Mouse (Mus musculus) gastrocnemius, postnatal 36 days (tissue): ENCODE results near the gene Appl2. TPM values are rescaled to one million over a fixed set of nuclear protein-coding genes. Genes with fewer than 3 reads are reported as not detected.
"Not testable (repeated sequence)": the region's sequence is repeated elsewhere in the genome, so short reads cannot be mapped to it uniquely, and the experiment has no call there.

ENCODE experiments used
- DNase-seq, 2 experiments: peaks; one replicate each; pipeline ENCODE4 v3.0.0; 2022
- intact Hi-C: fragments of 180-260 bp; cut with DNase I; formaldehyde crosslinking; loops from one replicate; pipeline ENCODE4 v1.15.1; 2025
- long read RNA-seq, 2 experiments: library from polyadenylated mRNA; stranded (forward); transcript quantifications; one replicate each; pipeline ENCODE4 v2.0.0; 2021
- total RNA-seq, 2 experiments: library from RNA; stranded (reverse); gene quantifications; 2 replicates each; pipeline ENCODE4 v1.2.3; 2021

Gene Appl2
- total RNA-seq, result 10 to 100 TPM; 15.0 to 20.0 TPM
- long read RNA-seq, experiment 1, transcript Appl2-201 (21 exons, 3,020 nt), result major isoform, 6 of 13 reads
- long read RNA-seq, experiment 1, partial matches to known transcripts, result 1 of 13 reads
- long read RNA-seq, experiment 1, other reads (novel, unspliced or antisense), result 6 of 13 reads
- long read RNA-seq, experiment 2, transcript Appl2-201 (21 exons, 3,020 nt), result major isoform, 8 of 14 reads
- long read RNA-seq, experiment 2, partial matches to known transcripts, result 3 of 14 reads
- long read RNA-seq, experiment 2, other reads (novel, unspliced or antisense), result 3 of 14 reads

- DNase-seq, result peak; percentile 93 to 95
- intact Hi-C loops, result loop anchor here (5.0 kb wide), 1 partner anchor 106 kb away; the partner anchor contains the start of gene Washc4
These were observed at the start of gene Appl2 for GRCm38 (mm10) chr10:83648131-83649020. Gene Appl2 (minus strand): TSS chr10:83648738.

GRCm38 (mm10) chr10:83696226-83696625 is 47.7 kb upstream of the Appl2 start:
- intact Hi-C loops, result no loop called here
- no peak for DNase-seq

GRCm38 (mm10) chr10:83692175-83692895 is 43.8 kb upstream of the Appl2 start:
- DNase-seq, result no peak
- intact Hi-C loops, result no loop called here

DNA sequence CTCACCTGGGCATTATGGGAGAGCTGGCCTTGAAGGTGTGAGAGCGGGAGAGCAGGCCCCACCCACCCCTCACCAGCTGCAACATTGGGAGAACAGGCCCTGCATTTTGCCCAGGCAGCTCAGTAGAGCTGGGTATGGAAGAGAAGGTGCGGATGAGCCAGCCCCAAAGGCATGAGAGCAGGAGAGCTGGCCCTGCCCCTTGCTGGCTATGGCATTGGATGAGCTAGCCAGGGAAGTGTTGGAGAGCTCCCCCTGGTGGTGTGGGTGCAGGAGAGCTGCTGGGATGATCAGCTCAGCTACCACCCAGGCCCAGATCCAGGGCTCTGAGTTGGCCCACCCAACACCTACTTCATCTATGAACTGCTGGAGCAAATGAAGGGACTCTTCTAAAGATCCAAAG is 39.7 kb upstream of the Appl2 start:
- DNase-seq, result no peak
- intact Hi-C loops, result no loop called here

GRCm38 (mm10) chr10:83681334-83681733 is 32.8 kb upstream of the Appl2 start:
- no peak for DNase-seq
- intact Hi-C loops, result no loop called here

DNA sequence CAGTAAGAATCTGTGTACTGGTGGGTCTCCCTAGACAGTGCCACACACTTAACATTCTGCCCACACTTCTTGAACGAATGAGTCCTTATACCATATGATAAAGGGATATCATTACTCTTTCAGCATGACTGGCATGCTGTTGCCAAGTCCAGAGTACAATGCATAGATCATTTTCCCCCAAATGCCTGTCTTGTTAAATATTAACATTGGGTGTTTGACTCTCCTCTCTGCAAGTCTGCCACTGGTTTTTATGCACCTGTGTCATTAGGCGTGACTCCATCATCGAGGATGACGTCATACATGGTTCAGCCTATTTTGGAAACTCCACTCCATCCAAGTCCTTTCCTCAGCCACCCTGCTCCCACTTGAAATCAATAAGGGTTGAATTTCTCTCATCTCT is 18.0 kb upstream of the Appl2 start:
- no peak for DNase-seq
- intact Hi-C loops, result no loop called here

DNA sequence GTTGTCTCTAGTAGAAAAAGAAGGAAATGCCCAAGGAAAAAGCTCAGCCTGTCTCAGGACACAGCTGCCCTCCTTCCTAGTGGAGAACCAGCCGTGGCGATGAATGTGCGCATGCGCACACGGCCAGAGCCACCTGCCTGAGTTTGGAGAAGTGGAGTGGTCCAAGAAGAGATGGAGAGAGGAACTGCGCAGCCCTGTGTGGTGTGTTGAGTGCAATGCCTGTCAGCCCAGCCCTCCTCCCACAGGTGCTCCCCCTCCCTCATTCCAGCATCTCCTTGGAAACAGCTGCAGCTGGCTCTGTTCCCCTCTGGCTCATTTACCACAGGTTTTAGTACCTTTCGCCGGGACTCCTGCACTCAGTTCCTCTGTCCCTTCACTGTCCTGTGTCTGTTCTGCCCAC is 13.4 kb upstream of the Appl2 start:
- intact Hi-C loops, result no loop called here
- no peak for DNase-seq

DNA sequence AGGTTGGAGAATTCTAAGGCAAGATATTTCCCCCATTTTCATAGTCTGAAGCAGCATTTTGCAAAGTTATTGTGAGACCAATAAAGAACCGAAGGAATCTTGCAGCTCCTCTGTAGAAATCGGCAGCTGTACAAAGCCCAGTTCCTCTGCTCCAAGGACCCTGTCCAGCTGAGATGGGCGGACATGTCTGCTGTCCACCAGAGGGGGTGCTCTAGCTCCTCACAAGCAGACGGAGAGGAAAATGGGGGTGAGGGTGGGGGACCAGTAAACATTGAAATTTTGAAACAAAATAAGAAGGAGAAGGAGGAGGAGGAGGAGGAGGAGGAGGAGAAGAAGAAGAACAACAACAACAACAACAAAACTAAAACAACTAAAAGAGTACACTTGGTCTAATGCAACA is 12.1 kb upstream of the Appl2 start:
- intact Hi-C loops, result no loop called here
- DNase-seq, result no peak

DNA sequence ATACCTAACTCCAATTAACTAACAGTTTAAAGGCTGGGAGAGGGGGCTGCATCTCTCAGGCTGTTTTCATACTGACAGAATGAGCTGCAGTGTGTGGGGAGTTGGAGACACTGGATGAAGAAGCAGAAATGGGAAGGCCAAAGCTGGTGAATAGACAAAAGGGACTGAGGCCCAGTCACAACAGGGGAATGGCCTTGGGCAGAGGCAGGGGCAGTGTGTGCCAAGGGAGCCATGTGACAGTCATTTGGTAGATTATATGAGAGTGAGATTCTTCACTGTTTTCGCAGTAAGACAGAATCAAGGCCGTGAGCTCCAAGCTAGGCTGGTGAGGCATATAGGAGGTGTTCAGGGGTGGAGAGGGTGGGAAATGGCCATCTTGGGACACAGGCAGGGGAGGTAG is 6.1 kb upstream of the Appl2 start:
- intact Hi-C loops, result no loop called here
- no peak for DNase-seq

DNA sequence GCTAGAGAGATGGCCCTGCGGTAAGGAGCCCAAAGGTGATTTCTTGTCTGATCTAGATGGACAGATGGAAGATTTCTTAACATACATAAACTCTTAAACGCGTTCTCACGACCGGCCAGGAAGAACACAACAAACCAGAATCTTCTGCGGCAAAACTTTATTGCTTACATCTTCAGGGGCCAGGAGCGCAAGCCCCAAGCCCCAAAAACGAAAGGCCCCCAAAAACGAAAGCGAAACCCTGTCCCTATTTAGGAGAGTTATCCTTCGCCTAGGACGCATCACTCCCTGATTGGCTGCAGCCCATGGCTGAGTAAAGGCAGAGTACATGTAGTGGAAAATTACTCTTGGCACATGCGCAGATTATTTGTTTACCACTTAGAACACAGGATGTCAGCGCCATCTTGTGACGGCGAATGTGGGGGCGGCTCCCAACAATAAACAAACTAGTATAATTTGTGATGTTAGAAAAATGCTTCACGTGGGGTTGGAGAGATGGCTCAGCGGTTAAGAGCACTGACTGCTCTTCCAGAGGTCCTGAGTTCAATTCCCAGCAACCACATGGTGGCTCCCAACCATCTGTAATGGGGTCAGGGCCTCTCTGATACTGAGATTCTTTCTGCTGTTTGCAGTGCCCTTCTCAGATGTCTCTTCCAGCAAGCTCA is 3.8 kb upstream of the Appl2 start:
- intact Hi-C loops, DNase-seq: not testable (repeated sequence)

GRCm38 (mm10) chr10:83649037-83649436 is 499 bp upstream of the Appl2 start:
- DNase-seq, result no peak
- intact Hi-C loops, result loop anchor here (5.0 kb wide), 1 partner anchor 107 kb away; the partner anchor contains the start of gene Washc4

DNA sequence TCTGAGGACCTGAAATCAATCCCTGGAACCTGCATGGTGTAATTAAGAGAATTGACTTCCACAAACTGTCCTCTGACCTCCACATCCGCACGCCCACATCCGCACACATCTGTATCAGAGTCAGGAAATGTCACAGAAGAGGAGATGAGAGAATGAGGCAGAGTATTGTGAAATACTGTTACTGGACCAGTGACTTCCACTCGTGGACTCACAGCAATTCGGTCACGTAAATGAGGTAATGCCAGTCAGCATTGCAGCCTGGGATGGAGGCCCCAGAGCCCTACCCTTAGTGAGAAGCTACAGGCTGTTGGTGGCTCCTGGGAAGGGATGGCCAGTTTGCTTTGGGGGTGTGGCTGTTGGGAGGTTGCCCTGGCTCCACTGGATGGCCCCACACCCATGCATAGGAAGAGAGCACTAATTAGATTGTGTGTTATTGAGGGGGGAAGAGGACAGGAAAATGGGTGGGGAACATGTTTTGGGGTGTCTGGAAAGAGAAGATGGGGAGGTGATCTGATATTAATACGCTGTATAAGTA is 2.1 kb downstream of the Appl2 start:
- intact Hi-C loops, result loop anchor here (5.0 kb wide), 1 partner anchor 104 kb away; the partner anchor contains the start of gene Washc4
- DNase-seq, result no peak

DNA sequence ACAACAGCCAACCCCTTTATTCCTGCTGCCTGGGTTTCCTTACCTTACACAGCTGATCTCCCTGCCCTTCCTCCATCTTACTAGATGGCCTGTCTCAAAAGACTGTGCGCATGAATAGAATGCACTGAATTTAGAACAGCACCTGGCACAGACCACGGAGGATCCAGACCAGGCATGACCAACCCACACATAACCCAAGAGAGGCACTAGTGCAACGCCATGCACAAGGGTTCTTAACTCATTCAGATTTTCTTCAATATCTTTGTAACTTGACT is 2.9 kb downstream of the Appl2 start:
- no peak for DNase-seq
- intact Hi-C loops, result loop anchor here (5.0 kb wide), 1 partner anchor 103 kb away; the partner anchor contains the start of gene Washc4

DNA sequence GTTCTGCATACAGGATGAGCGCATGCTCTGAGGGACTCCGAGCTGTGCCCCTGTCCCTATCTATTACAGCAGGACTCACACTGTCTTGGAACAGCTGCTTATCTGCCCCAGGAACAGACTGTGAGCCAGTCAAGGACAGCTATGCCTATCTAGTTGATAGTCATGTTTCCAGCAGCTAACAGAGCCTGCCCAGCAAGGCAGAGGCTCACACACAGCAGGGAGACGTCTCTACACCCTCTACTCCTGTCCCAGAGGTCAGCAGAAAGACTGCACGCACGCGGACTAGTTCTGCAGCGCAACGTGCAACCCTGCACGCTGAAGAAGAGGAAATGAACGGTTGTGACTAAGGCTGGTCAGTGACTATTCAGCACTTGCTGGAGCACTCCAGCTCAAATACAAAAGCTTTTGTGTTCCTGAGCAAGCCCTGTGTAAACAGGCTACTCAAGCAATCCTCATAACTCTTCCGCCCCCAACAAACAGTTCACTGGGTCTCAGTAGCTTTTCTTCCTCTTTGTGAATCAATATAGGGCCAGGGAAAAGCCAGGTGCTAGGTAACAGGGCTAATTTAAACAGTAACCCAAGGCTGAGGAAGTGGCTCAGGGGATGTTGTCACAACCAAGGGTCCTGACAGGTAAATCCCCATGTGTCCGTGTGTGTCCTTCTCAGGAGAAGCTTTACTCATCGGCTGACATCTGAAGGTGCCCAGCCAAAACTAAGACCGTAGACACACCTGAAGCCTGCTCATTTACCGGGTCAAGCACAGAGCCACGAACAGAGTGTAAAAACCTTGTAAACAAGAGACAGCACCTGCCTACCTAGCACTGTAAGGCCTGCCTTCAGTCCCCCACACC is 3.4 kb downstream of the Appl2 start:
- intact Hi-C loops, result loop anchor here (5.0 kb wide), 1 partner anchor 103 kb away; the partner anchor contains the start of gene Washc4
- no peak for DNase-seq

DNA sequence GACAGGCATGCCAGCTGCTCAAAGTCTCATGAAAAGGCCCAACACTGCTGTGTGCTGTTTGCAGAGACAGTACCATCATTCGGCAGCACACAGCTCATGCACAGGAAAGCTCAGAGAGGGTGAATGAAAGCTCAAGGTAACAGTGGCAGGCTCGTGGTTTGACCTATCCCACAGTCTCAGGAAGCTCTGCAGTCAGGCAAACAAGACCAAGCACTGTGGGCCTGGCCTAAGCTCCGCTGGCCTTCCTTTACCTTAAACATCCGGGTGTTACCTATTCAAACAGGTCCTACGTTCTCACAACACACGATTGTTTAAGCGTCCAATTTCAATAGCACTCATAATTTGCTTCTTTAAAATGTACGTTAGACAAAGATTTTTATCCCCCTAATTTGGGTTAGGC is 4.4 kb downstream of the Appl2 start:
- intact Hi-C loops, result no loop called here
- no peak for DNase-seq

- intact Hi-C loops, result no loop called here
- no peak for DNase-seq
These were observed 6.9 kb downstream of the Appl2 start for GRCm38 (mm10) chr10:83641641-83642040.

- intact Hi-C loops, result no loop called here
- DNase-seq, result no peak
These were observed 8.6 kb downstream of the Appl2 start for GRCm38 (mm10) chr10:83639881-83640386.

- intact Hi-C loops, result no loop called here
- DNase-seq, result peak; percentile 80 to 83
These were observed 11.2 kb downstream of the Appl2 start for GRCm38 (mm10) chr10:83637295-83637694.

- intact Hi-C loops, result no loop called here
- no peak for DNase-seq
These were observed 12.3 kb downstream of the Appl2 start for GRCm38 (mm10) chr10:83636191-83636590.
